Mouse (Mus musculus): ENCODE measurements around the gene Gm17416.

Gm17416 gene

GRCm38 (mm10) chr2:152569038-152569437 is at the start of gene Gm17416:
Gene Gm17416 (plus strand): TSS chr2:152569338.
- in situ Hi-C loops (cut with MseI, MboI), result no loop called here

- in situ Hi-C loops (cut with MseI, MboI), result no loop called here
Observed at GRCm38 (mm10) chr2:152539944-152540710, 29.0 kb upstream of the Gm17416 start, which contains the start of gene Defb29. Gene Defb29 (minus strand): TSS chr2:152540098.

GRCm38 (mm10) chr2:152541979-152542378 is 27.2 kb upstream of the Gm17416 start:
- in situ Hi-C loops (cut with MseI, MboI), result no loop called here

GRCm38 (mm10) chr2:152542897-152543296 is 26.2 kb upstream of the Gm17416 start:
- in situ Hi-C loops (cut with MseI, MboI), result no loop called here

- in situ Hi-C loops (cut with MseI, MboI), result no loop called here
Observed at GRCm38 (mm10) chr2:152543478-152543877, 25.7 kb upstream of the Gm17416 start.

GRCm38 (mm10) chr2:152544691-152545090 is 24.4 kb upstream of the Gm17416 start:
- in situ Hi-C loops (cut with MseI, MboI), result no loop called here

- in situ Hi-C loops (cut with MseI, MboI), result no loop called here
Observed at GRCm38 (mm10) chr2:152548124-152548523, 21.0 kb upstream of the Gm17416 start.

- in situ Hi-C loops (cut with MseI, MboI), result no loop called here
Observed at GRCm38 (mm10) chr2:152553774-152554423, 15.2 kb upstream of the Gm17416 start.

GRCm38 (mm10) chr2:152556655-152557054 is 12.5 kb upstream of the Gm17416 start:
- in situ Hi-C loops (cut with MseI, MboI), result no loop called here

GRCm38 (mm10) chr2:152569881-152570280 is 743 bp downstream of the Gm17416 start:
- in situ Hi-C loops (cut with MseI, MboI), result no loop called here

- in situ Hi-C loops (cut with MseI, MboI), result no loop called here
Observed at GRCm38 (mm10) chr2:152570313-152570712, 1.2 kb downstream of the Gm17416 start.

- in situ Hi-C loops (cut with MseI, MboI), result no loop called here
Observed at GRCm38 (mm10) chr2:152572114-152572794, 3.1 kb downstream of the Gm17416 start, which contains the start of gene Defb21. Gene Defb21 (plus strand): TSS chr2:152572744.

GRCm38 (mm10) chr2:152573484-152573883 is 4.3 kb downstream of the Gm17416 start:
- in situ Hi-C loops (cut with MseI, MboI), result no loop called here

- in situ Hi-C loops (cut with MseI, MboI), result no loop called here
Observed at GRCm38 (mm10) chr2:152580107-152580506, 11.0 kb downstream of the Gm17416 start, which contains the start of gene Defb19. Gene Defb19 (minus strand): TSS chr2:152580312.

GRCm38 (mm10) chr2:152580612-152581011 is 11.5 kb downstream of the Gm17416 start:
- in situ Hi-C loops (cut with MseI, MboI), result no loop called here

GRCm38 (mm10) chr2:152586926-152587560 is 17.9 kb downstream of the Gm17416 start:
- in situ Hi-C loops (cut with MseI, MboI), result no loop called here

GRCm38 (mm10) chr2:152588450-152588849 is 19.3 kb downstream of the Gm17416 start:
- in situ Hi-C loops (cut with MseI, MboI), result no loop called here

GRCm38 (mm10) chr2:152589021-152589420 is 19.9 kb downstream of the Gm17416 start:
- in situ Hi-C loops (cut with MseI, MboI), result no loop called here

- in situ Hi-C loops (cut with MseI, MboI), result no loop called here
Observed at GRCm38 (mm10) chr2:152599299-152599698, 30.2 kb downstream of the Gm17416 start, which contains the start of gene Defb45. Gene Defb45 (minus strand): TSS chr2:152599399.

- in situ Hi-C loops (cut with MseI, MboI), result no loop called here
Observed at GRCm38 (mm10) chr2:152600076-152600475, 30.9 kb downstream of the Gm17416 start.

- in situ Hi-C loops (cut with MseI, MboI), result no loop called here
Observed at GRCm38 (mm10) chr2:152601275-152601960, 32.3 kb downstream of the Gm17416 start.

Data from mouse trophoblast stem cell (cell line).